Mouse (Mus musculus) C2C12 (cell line): ENCODE results near the gene Lrguk. TPM values are rescaled to one million over a fixed set of nuclear protein-coding genes. Genes with fewer than 3 reads are reported as not detected.

Source experiments
- H3K27me3 ChIP-seq: one replicate; pipeline ENCODE4 v1.6.1; 2011; ENCODE audit not compliant: control insufficient read depth, insufficient read depth, insufficient read length
- H3K36me3 ChIP-seq: one replicate; pipeline ENCODE4 v1.6.1; 2011; ENCODE audit not compliant: control insufficient read depth, insufficient read depth
- H3K4me3 ChIP-seq: one replicate; pipeline ENCODE4 v1.5.1; 2011; ENCODE audit warnings: mild to moderate bottlenecking, control low read depth; ENCODE audit not compliant: poor library complexity, insufficient read depth, severe bottlenecking
- H3K79me2 ChIP-seq: one replicate; pipeline ENCODE4 v1.6.1; 2011; ENCODE audit not compliant: control insufficient read depth, insufficient read depth
- H3K79me3 ChIP-seq: one replicate; pipeline ENCODE4 v1.6.1; 2011; ENCODE audit warnings: low read depth, control low read depth
- H3ac ChIP-seq: one replicate; pipeline ENCODE3; 2011; ENCODE audit warnings: low read depth; ENCODE audit not compliant: control insufficient read depth, insufficient read length
- CEBPB ChIP-seq: IDR thresholded peaks from one replicate; pipeline ENCODE4 v1.6.1; 2011; ENCODE audit warnings: low read depth, mild to moderate bottlenecking, control low read depth, moderate library complexity
- CTCF ChIP-seq: IDR thresholded peaks from one replicate; pipeline ENCODE4 v1.5.1; 2011; ENCODE audit not compliant: control insufficient read depth, insufficient read depth, insufficient read length
- FOSL1 ChIP-seq: IDR thresholded peaks from one replicate; pipeline ENCODE4 v1.8.0; 2011; ENCODE audit warnings: mild to moderate bottlenecking, low read length; ENCODE audit not compliant: poor library complexity, insufficient read depth, severe bottlenecking
- MAX ChIP-seq: IDR thresholded peaks from one replicate; pipeline ENCODE4 v1.6.1; 2011; ENCODE audit warnings: mild to moderate bottlenecking, control low read depth
- MYOD1 ChIP-seq: IDR thresholded peaks from one replicate; pipeline ENCODE4 v1.6.1; 2011; ENCODE audit warnings: low read depth; ENCODE audit not compliant: control insufficient read depth, insufficient read length
- MYOG ChIP-seq: IDR thresholded peaks from one replicate; pipeline ENCODE4 v1.6.1; 2011; ENCODE audit not compliant: control insufficient read depth, insufficient read length; ENCODE audit errors: extremely low read depth
- USF1 ChIP-seq: IDR thresholded peaks from one replicate; pipeline ENCODE4 v1.6.1; 2011; ENCODE audit warnings: low read depth, mild to moderate bottlenecking, control low read depth, moderate library complexity
- polyA plus RNA-seq: library from polyadenylated mRNA; unstranded; fragments of >200 nt; fragmentation: generic; extraction: Trizol; gene quantifications from one replicate; pipeline ENCODE4 v1.2.1, GENCODE M21; 2012; ENCODE audit warnings: missing spikeins

The Lrguk gene
- polyA plus RNA-seq, 1 experiment: 0.32 TPM

DNA sequence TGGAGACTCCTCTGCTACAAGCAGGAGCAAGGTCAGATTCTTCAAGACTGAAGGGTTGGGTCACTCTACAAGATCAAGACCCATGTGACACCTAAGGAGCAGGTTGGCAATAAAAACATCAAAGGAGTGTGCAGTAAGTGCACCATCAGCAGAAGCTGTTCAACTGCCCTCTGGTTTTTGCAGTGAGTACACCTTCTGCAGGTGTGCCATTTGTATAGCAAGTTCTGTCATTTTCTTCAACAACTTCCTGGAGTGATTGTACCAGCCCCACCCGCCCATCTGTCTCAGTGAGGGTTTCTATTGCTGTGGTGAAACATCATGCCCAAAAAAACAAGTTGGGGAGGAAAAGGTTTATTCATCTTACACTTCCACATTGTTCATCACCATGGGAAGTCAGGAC is 120.6 kb downstream of the Lrguk start:
- TF ChIP-seq MAX (no peak), USF1 (no peak), CEBPB (no peak), MYOD1 (no peak), CTCF (no peak), FOSL1 (no peak), MYOG (no peak)
- no peak overlapping the region for H3ac ChIP-seq
- no peaks in the 10 kb centered on the region for H3K79me2 ChIP-seq
- H3K79me3 ChIP-seq: no peaks in the 10 kb centered on the region
- no peaks in the 10 kb centered on the region for H3K36me3 ChIP-seq
- H3K4me3 ChIP-seq: no peak overlapping the region
- no peaks in the 10 kb centered on the region for H3K27me3 ChIP-seq

DNA sequence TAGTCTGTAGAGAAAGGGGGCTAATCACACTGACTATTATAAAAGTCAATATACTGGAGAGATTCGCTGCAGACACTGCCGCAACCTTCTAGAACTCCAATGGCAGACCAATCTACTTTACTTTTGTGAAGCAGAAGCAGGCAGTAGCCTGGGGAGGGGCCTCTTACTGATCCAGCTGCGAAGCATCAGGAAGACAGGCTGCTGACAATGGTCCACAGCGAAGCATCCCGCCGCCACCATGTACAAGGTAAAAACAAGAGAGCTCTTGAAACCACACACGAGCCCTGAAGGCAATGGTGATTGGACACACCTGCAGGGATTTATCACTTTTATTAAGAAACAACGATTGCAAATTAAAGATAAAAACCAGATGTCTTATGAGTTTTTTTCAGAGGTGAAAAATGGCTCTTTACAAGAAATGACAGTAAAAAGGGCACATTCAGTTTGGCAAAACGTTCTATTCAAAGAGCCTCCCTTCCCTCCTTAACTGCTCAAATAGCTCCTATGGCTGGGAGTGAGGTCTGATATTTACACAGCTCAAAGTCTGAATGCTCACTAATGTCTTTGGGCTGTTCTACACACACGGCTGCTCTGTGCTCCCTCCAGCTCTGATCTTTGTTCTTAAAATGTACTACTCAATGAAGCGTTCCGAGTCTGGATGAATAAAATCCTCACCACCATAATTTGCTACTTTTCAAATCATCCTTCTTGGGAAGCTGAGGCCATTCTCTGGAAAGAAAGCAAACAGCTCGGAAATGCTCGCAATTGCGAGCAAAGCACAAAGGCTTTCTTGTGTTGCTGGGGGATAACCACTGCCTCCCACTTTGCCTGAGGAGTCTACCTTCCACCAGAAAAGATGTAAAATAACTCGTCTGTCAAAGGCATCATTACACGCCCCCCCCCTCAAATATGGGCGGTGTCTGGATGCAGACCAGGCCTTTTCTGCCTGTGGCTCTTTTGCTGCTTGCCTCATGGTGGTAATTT is 124.1 kb downstream of the Lrguk start:
- H3K4me3 ChIP-seq: no peak overlapping the region
- H3K27me3 ChIP-seq: no peaks in the 10 kb centered on the region
- TF ChIP-seq CTCF: no peak
- no peak for TF ChIP-seq CEBPB
- no peak for TF ChIP-seq USF1
- TF ChIP-seq MYOD1: no peak
- TF ChIP-seq MAX: no peak
- no peak for TF ChIP-seq MYOG
- TF ChIP-seq FOSL1: no peak
- H3K79me3 ChIP-seq: no peaks in the 10 kb centered on the region
- H3ac ChIP-seq: no peak overlapping the region
- no peaks in the 10 kb centered on the region for H3K79me2 ChIP-seq
- H3K36me3 ChIP-seq: peaks cover 17% of the 10 kb centered on the region

DNA sequence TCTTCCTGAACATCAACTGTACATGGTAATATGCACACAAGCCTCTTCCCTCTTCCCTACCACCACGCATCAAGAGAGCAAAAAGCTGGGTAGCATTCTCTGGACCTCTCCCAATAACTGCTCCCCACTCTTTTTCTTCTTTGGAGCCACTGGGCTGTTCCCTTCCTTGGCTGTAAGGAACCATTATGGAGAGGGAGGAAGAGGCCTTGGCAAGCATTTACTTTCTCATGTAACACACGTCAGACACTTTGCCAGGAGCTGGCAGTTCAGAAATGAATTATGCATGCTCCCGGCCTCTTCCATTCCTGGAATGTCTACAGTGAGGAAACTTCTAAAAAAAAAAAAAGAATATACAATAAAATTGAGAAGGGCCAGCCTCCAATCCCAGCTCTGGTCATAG is 125.0 kb downstream of the Lrguk start:
- H3ac ChIP-seq: no peak overlapping the region
- H3K79me2 ChIP-seq: no peaks in the 10 kb centered on the region
- H3K27me3 ChIP-seq: no peaks in the 10 kb centered on the region

DNA sequence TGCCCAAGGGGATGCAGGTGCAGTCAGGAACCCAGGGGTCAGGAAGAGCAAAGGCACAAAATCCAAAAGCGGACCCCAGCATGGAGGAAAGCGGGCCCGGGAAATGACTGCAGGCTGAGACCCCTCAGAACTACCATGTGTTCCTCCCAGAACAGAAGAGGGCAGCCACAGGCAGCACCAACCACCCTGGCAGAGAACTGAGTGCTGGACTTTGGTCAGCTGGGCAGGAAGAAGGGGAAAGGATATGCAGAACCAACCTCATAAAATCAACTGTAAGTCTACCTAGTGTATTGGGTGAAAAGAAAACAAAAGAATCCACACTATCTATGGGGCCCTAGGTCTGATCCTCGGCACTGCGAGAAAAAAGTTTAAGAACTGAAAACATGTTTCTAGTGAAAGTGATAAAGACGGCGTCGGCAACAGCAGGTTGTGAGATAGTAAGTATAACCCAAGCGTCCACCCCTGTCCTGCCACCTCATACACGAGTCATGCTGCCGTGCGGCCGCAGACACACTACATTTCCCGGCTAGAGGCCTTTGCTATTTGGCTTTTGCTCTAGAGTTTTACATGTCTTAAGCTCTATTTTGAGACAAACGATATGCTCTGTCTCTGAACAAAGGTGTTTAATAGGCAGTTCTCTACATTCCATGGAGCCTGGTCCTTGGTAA is 126.0 kb downstream of the Lrguk start:
- Histone ChIP-seq H3K79me2 (no peaks in the 10 kb centered on the region), H3K4me3 (no peak overlapping the region), H3K36me3 (peaks cover 33% of the 10 kb centered on the region), H3K79me3 (no peaks in the 10 kb centered on the region), H3ac (no peak overlapping the region), H3K27me3 (no peaks in the 10 kb centered on the region)
- TF ChIP-seq FOSL1 (no peak), CTCF (no peak), MYOG (no peak), MYOD1 (no peak), USF1 (no peak)

More for the DNA sequence above, 125.0 kb downstream of the Lrguk start:
- no peak overlapping the region for H3K4me3 ChIP-seq
- no peaks in the 10 kb centered on the region for H3K79me3 ChIP-seq
- H3K36me3 ChIP-seq: peaks cover 23% of the 10 kb centered on the region
- TF ChIP-seq MYOD1: no peak
- TF ChIP-seq FOSL1: no peak
- TF ChIP-seq CTCF: no peak
- TF ChIP-seq CEBPB: no peak
- no peak for TF ChIP-seq MYOG
- no peak for TF ChIP-seq USF1
- TF ChIP-seq MAX: no peak

DNA sequence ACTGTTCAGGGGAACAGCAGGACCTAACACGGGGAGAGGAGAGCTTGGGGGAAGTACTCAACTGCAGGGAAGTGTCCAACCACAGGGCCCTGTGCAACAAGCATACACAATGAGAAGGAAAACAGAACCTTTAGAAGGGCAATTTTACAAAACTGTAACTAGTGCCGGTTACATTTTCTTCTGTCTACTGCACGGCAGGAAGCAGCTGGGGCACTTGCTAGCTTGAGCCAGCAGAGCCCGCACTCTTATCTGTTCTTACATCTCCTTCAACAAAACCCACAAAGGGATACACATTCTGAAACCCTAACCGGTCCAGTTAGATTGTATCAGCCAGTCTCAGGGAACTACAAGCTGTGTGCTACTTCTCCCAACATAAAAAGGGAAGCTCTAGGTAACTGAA is 126.8 kb downstream of the Lrguk start:
- Histone ChIP-seq H3K27me3 (no peaks in the 10 kb centered on the region), H3ac (no peak overlapping the region), H3K36me3 (peaks cover 41% of the 10 kb centered on the region), H3K79me2 (no peaks in the 10 kb centered on the region), H3K4me3 (no peak overlapping the region), H3K79me3 (no peaks in the 10 kb centered on the region)
- TF ChIP-seq MAX (no peak), MYOD1 (no peak), MYOG (no peak), CEBPB (no peak), FOSL1 (no peak), USF1 (no peak), CTCF (no peak)
